Mouse (Mus musculus) stomach, embryonic 16.5 days (tissue): ENCODE data around the gene Cdc42ep5. TPM values are rescaled to one million over a fixed set of nuclear protein-coding genes. Genes with fewer than 3 reads are reported as not detected.

ENCODE experiments used
- ATAC-seq: fragments of 200-750 bp; cut with Nextera tagmentation; 2 replicates; pipeline ENCODE4 v1.8.0; 2017; ENCODE audit warnings: moderate number of reproducible peaks, moderate TSS enrichment; ENCODE audit not compliant: insufficient read depth, low FRiP score
- H3K27ac ChIP-seq: fragments of 300-500 bp; sonication (generic); 2 replicates; pipeline ENCODE4 v1.5.1; 2014; ENCODE audit warnings: low read length
- H3K27me3 ChIP-seq: fragments of 300-500 bp; sonication (generic); 2 replicates; pipeline ENCODE4 v1.6.1; 2014; ENCODE audit warnings: low read length, control low read depth, mixed read lengths; ENCODE audit not compliant: control insufficient read depth, insufficient read depth
- H3K36me3 ChIP-seq: fragments of 300-500 bp; sonication (generic); 2 replicates; pipeline ENCODE4 v1.6.1; 2014; ENCODE audit warnings: low read length; ENCODE audit not compliant: control insufficient read depth, insufficient read depth
- H3K4me1 ChIP-seq: fragments of 300-500 bp; sonication (generic); 2 replicates; pipeline ENCODE4 v1.6.1; 2014; ENCODE audit warnings: low read length, control low read depth, mixed read lengths; ENCODE audit not compliant: control insufficient read depth, insufficient read depth
- H3K4me2 ChIP-seq: fragments of 300-500 bp; sonication (generic); 2 replicates; pipeline ENCODE4 v1.6.1; 2014; ENCODE audit warnings: low read depth, low read length, mixed read lengths
- H3K4me3 ChIP-seq: fragments of 300-500 bp; sonication (generic); replicated peaks from 2 replicates; pipeline ENCODE4 v1.5.1; 2014; ENCODE audit warnings: mild to moderate bottlenecking, low read length
- H3K9ac ChIP-seq: fragments of 300-500 bp; sonication (generic); 2 replicates; pipeline ENCODE4 v1.6.1; 2014; ENCODE audit warnings: low read length
- H3K9me3 ChIP-seq: fragments of 300-500 bp; sonication (generic); replicated peaks from 2 replicates; pipeline ENCODE4 v1.6.1; 2016; ENCODE audit warnings: low read length, control low read depth; ENCODE audit not compliant: control insufficient read depth
- WGBS: fragments of 180-500 bp; shearing (Covaris S2); extraction: QIAGEN DNeasy Blood & Tissue Kit; methylation state at CpG from one replicate; pipeline ENCODE4 v1.1.7; 2014; 5-methylcytosine and 5-hydroxymethylcytosine counted together
- polyA plus RNA-seq: library from polyadenylated mRNA; unstranded; fragments of >200 nt; fragmentation: Nextera tagmentation; extraction: Ambion mirVana; gene quantifications from 2 replicates; pipeline ENCODE4 v1.2.1, GENCODE M21; 2015

The Cdc42ep5 gene
- polyA plus RNA-seq, 1 experiment from 2014 or later = 81.9 TPM

DNA sequence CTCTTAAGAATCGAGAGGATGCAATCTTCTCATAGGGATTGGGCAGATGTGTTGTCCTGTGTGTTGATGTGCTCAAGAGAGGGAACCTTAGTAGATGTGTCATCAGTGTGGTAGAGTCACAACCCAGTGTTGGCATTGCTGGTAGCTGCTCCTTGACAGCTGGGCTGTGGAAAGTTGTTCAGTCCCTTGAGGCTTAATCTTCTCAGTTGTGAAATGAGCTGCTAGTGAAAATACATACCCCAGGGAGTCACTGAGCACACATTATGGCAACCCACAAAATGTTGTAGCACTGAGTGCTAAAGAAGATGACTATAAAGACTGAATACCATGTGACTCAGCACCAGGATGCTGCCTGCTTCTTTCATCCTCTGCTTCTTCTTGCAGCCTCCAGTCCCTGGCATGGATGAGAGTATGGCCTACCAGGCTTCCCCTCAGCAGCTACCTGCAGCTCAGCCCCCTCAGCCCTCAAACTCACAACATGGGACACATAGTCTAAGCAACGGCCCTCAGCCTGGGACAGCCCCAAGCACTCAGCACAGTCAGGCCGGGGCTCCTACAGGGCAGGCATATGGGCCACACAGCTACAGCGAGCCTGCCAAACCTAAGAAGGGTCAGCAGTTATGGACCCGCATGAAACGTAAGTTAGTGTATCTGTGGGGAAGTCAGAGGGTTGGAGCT, 22.9 kb downstream of the Cdc42ep5 start:
- 90% methylated on average over 6 of the region's 6 CpGs for WGBS
- no peak overlapping the region for H3K4me3 ChIP-seq
- no peak overlapping the region for H3K4me2 ChIP-seq
- no peaks in the 10 kb centered on the region for H3K9me3 ChIP-seq
- no peak for ATAC-seq
- H3K36me3 ChIP-seq = peaks cover 49% of the 10 kb centered on the region
- H3K27me3 ChIP-seq = no peaks in the 10 kb centered on the region
- H3K27ac ChIP-seq = no peak overlapping the region
- H3K4me1 ChIP-seq = peaks cover 12% of the 10 kb centered on the region
- no peak overlapping the region for H3K9ac ChIP-seq

DNA sequence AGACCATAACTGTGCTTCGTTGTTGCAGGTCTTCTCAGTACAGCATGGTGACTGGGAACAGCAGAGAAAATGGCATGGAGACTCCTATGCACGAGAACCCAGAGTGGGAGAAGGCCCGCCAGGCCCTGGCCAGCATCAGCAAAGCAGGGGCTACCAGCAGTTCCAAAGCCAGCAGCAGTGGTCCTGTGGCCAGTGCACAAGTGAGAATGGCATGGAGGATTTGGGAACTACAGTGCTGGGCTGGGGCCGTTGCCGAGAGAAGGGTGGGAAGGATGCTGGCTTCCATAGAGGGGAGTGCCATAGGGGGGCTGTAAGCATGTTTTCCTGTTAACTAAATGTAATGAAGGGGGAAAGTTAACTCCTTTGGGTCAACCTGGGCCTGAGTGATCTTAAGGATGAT, 25.3 kb downstream of the Cdc42ep5 start:
- Histone ChIP-seq H3K36me3 (peaks cover 31% of the 10 kb centered on the region), H3K4me1 (peaks cover 16% of the 10 kb centered on the region)

DNA sequence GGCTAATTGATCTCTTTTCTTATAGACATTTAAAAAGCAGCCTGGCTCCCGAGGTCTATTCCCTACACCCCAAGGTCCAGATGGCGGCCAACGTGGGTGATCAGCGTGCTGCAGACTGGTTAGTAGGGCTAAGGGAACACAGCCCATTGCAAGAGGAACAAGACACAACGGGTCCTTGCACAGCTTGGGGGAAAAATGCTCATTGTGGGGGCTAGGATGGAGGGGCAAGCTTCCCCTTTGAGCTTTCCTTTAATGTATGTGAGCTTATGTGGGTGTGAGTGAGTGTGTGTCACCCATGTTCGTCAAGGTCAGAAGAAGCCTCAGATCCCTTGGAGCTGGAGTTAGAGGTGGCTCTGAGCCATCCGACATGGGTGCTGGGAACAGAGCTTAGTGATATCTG, 26.0 kb downstream of the Cdc42ep5 start:
- H3K36me3 ChIP-seq = peaks cover 25% of the 10 kb centered on the region
- no peaks in the 10 kb centered on the region for H3K27me3 ChIP-seq
- no peak overlapping the region for H3K4me3 ChIP-seq
- H3K27ac ChIP-seq = no peak overlapping the region
- no peak for ATAC-seq
- 90% methylated on average over 7 of the region's 7 CpGs for WGBS
- H3K4me1 ChIP-seq = peaks cover 16% of the 10 kb centered on the region
- H3K9ac ChIP-seq = no peak overlapping the region; the same call in 1 of the 2 replicates
- no peaks in the 10 kb centered on the region for H3K9me3 ChIP-seq
- H3K4me2 ChIP-seq = no peak overlapping the region

More for the DNA sequence above, 25.3 kb downstream of the Cdc42ep5 start:
- Histone ChIP-seq H3K9ac (no peak overlapping the region), H3K27ac (no peak overlapping the region), H3K4me3 (no peak overlapping the region), H3K27me3 (no peaks in the 10 kb centered on the region), H3K9me3 (no peaks in the 10 kb centered on the region), H3K4me2 (no peak overlapping the region)
- ATAC-seq = no peak
- 90% methylated on average over 5 of the region's 5 CpGs for WGBS

DNA sequence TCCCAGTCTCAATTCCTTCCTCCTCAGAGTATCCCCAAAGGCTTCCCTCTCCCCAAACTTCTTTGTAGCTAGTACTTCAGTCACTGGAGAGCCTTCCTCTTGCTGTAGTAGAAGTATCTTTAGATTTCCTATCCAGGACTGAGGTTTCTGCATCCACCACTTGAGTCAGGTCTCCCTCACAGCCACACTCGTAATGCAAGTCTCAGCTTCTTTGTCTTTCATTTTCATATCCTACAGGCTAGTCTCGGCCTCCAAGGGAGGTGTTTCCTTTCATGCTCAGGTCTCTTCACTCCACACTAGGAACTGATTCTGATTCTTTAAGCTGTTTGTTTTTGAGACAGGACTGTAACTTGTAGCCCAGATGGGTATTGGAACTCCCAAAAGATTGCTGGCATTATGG, 26.5 kb downstream of the Cdc42ep5 start:
- no peak for ATAC-seq
- Histone ChIP-seq H3K36me3 (peaks cover 22% of the 10 kb centered on the region), H3K4me2 (peak overlapping the region; percentile 74), H3K9me3 (no peaks in the 10 kb centered on the region), H3K4me1 (peaks cover 16% of the 10 kb centered on the region), H3K9ac (peak overlapping the region; percentile 95), H3K27ac (no peak overlapping the region), H3K4me3 (peak overlapping the region; percentile 93), H3K27me3 (no peaks in the 10 kb centered on the region)
- WGBS = 78% methylated on average over 2 of the region's 2 CpGs

DNA sequence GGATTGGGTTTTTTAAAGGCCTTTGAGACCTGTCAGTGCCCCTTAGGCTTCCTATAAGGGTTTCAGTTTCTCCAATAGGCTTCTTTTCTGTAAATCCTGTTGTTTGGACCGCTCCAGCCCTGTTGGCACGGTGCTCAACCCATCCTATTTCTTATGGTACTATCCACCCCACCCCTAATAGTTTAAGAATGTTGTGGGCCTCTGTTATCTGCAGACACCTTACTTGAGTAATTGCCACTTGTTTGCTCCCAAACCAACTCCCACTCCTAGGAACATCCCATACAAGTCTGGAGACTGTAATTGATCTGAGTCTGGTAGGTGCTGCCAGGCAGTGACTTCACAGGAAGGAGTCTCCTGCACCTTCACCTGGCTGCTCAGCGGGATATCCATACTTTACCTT, 26.9 kb downstream of the Cdc42ep5 start:
- Histone ChIP-seq H3K36me3 (peaks cover 22% of the 10 kb centered on the region), H3K9ac (peak overlapping the region; percentile 95), H3K4me1 (peaks cover 16% of the 10 kb centered on the region), H3K4me3 (peak overlapping the region; percentile 93), H3K27me3 (no peaks in the 10 kb centered on the region), H3K27ac (peak overlapping the region; percentile 97; the same call in 1 of the 2 replicates), H3K4me2 (peak overlapping the region; percentile 74), H3K9me3 (no peaks in the 10 kb centered on the region)
- no peak for ATAC-seq
- WGBS = 40% methylated on average over 3 of the region's 3 CpGs

DNA sequence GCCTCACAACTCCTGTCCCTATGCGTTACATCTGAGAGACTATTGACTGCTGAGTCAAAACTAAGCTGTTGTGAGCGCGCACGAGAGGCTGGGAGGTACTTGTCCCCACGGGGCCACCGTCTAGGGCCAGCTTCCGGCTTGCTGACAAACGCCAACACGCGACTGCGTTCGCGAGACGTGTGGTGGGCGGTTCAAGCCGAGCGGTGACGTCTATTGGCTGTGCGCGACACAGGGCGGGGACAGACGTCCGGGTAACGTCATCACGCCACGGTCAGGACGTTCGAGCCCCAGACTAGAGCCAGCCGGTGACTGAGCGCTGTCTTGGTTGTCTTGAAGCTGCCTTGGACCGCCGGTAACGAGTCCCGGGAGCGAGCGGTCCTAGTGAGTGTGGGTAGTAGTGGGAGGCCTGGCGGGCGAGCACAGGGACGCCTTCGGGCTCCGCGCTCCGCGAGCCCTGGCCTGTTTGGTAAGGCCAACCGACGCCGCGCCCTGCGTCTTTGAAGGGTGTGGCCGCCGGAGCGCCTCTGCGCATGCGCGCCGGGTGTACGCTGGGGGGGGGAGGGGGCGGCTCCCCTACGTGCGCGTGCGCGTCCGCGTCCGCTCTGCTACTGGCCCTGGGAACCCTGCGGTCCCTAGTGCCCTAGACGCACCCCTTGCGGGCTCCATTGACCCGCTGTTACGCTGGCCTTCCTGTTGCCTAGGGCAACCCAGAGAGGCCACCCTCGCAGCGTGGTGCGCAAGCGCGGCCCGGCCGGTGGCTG, 27.7 kb downstream of the Cdc42ep5 start, which contains the start of gene Leng8:
Gene Leng8 (plus strand): TSS at position 269 of the 761 bp plus-strand sequence.
- WGBS = under 1% methylated on average over 72 of the region's 78 CpGs
- Histone ChIP-seq H3K4me3 (peak within 1 kb of the TSS; percentile 93), H3K27ac (peak within 1 kb of the TSS; percentile 97), H3K27me3 (no peaks in the 10 kb centered on the region), H3K9ac (peak within 1 kb of the TSS; percentile 95), H3K4me2 (peak within 1 kb of the TSS; percentile 75), H3K4me1 (peaks cover 16% of the 10 kb centered on the region), H3K9me3 (no peaks in the 10 kb centered on the region), H3K36me3 (peaks cover 21% of the 10 kb centered on the region)
- ATAC-seq = peak; percentile 99

DNA sequence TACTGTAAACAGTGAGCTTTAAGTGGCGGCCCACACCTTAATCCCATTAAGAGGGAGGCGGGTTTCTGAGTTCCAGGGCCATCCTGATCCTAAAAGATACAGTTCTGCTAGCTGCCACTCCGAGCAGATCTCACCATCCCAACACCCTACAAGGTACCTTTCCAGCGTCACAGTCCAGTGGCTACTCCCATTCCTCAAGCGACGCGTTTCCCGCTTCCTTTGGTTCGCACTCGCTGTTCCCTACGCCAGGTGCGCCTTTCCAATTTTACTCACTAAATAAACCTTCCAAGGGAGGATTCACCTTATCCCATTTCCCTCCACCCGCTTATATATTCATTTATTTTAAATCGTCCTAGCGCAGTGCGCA, 28.3 kb downstream of the Cdc42ep5 start:
- WGBS = under 1% methylated on average over 16 of the region's 16 CpGs
- Histone ChIP-seq H3K4me2 (peak overlapping the region; percentile 75), H3K4me3 (peak overlapping the region; percentile 93), H3K27me3 (no peaks in the 10 kb centered on the region), H3K36me3 (peaks cover 18% of the 10 kb centered on the region), H3K9ac (peak overlapping the region; percentile 75), H3K4me1 (peaks cover 16% of the 10 kb centered on the region), H3K9me3 (no peaks in the 10 kb centered on the region), H3K27ac (peak overlapping the region; percentile 88)
- ATAC-seq = peak; percentile 7

DNA sequence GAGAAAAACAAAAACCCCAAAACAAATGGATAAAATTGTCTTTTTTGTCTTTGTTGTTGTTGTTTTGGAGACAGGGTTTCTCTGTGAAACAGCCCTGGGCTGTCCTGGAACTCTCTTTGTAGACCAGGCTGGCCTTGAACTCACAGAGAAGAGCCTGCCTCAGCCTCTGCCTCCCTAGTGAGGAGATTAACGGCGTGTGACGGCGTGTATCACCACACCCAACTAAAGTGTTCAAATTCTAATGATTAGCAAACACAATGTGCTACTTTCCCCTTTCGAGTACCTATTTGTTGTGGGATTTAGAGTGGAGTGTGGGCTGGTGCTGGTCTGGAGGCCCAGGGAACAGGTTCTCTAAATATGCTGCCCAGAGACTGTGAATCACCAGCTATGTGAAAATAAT, 29.7 kb downstream of the Cdc42ep5 start:
- no peak overlapping the region for H3K4me2 ChIP-seq
- no peak overlapping the region for H3K27ac ChIP-seq
- H3K27me3 ChIP-seq = no peaks in the 10 kb centered on the region
- H3K9me3 ChIP-seq = no peaks in the 10 kb centered on the region
- peaks cover 22% of the 10 kb centered on the region for H3K4me1 ChIP-seq
- H3K36me3 ChIP-seq = peaks cover 6% of the 10 kb centered on the region; the same call in 1 of the 2 replicates
- H3K4me3 ChIP-seq = no peak overlapping the region
- no peak overlapping the region for H3K9ac ChIP-seq
- 74% methylated on average over 5 of the region's 5 CpGs for WGBS
- no peak for ATAC-seq

DNA sequence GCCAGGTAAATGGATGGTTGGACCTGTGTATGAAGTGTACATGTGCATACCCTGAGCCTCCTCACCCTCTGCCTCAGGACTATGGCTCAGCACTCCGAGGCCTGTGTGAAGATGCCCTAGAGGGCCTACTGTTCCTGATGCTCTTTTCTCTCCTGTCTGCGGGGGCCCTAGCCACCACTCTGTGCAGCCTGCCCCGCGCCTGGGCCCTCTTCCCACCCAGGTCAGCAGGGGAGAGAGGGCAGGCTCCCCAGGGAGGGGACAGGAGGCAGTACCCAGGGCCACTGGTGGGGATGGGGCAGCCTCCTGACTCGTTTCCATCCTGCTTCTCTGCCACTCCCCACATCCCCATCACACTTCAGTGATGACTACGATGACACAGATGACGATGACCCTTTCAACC, 31.7 kb downstream of the Cdc42ep5 start:
- H3K4me2 ChIP-seq = no peak overlapping the region
- H3K4me3 ChIP-seq = no peak overlapping the region
- no peak overlapping the region; the same call in 1 of the 2 replicates for H3K9ac ChIP-seq
- WGBS = 83% methylated on average over 7 of the region's 7 CpGs
- no peaks in the 10 kb centered on the region for H3K27me3 ChIP-seq
- no peaks in the 10 kb centered on the region for H3K36me3 ChIP-seq
- H3K9me3 ChIP-seq = no peaks in the 10 kb centered on the region
- H3K27ac ChIP-seq = no peak overlapping the region
- H3K4me1 ChIP-seq = peaks cover 18% of the 10 kb centered on the region
- no peak for ATAC-seq
